Mouse (Mus musculus) layer of hippocampus, adult 9-10 months (tissue): ENCODE results near the gene 5530400C23Rik.
"Not testable (repeated sequence)": the region's sequence is repeated elsewhere in the genome, so short reads cannot be mapped to it uniquely, and the experiment has no call there.

Experiments used
- DNase-seq: peaks from one replicate; pipeline ENCODE4 v3.0.0; 2022; ENCODE audit warnings: low spot score

5530400C23Rik gene

GRCm38 (mm10) chr6:133291916-133292315, at the start of gene 5530400C23Rik:
Gene 5530400C23Rik, plus strand, starts transcription at chr6:133292216.
- DNase-seq = not testable (repeated sequence)

GRCm38 (mm10) chr6:133305952-133306715, 14.1 kb downstream of the 5530400C23Rik start:
- no peak for DNase-seq

- DNase-seq = not testable (repeated sequence)
Observed at GRCm38 (mm10) chr6:133313896-133314295, 21.9 kb downstream of the 5530400C23Rik start.

DNA sequence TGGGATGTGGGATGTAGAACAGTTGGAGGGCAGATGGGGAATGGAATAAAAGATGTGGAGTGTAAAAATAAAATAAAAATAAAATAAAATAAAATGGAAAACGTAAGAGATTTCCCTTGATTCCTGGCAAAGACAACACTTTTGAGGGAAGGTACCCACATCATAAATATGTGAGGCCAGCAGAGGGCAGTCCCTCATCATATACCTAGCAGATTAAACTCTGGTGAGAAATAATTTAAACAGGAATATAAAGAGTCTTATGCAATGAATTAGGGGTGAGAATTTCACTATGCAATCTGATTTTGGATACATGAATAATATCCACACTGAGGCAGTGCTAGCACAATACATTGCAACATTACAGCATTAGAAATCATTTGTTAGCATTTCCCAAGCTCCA, 46.5 kb downstream of the 5530400C23Rik start:
- no peak for DNase-seq

DNA sequence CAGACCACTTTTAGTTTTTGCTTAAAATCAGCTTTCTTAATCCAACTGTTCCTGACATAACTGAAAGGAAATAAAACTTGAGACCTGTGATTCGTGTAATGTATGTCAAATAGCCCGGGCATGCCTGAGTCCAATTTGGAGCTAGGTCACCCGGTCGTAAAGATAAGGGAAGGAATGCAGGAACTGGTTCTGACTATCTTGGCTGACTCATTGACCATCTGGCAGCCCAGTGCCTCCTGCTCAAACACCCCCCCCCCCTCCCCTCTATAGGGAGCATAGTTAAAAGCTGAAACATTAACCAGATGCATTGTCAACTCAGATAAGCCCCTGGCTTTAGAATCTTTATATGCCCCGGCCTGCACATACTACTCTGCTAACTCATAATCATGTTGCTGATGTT, 49.7 kb downstream of the 5530400C23Rik start:
- not testable (repeated sequence) for DNase-seq
